Mouse (Mus musculus) c-Kit-positive CD71-positive TER-119-positive erythroid progenitor cells, embryonic 14.5 days (primary cell): ENCODE results near the gene Coa3.
"Not testable (repeated sequence)": the region's sequence is repeated elsewhere in the genome, so short reads cannot be mapped to it uniquely, and the experiment has no call there.

Experiments used
- DNase-seq: peaks from one replicate; pipeline ENCODE4 v3.0.0-alpha.2; 2013; ENCODE audit warnings: low spot score

The Coa3 gene

GRCm38 (mm10) chr11:101278223-101279192 lies at the start of gene Coa3, which contains the start of gene Cntd1:
TSS of gene Coa3 (minus strand) at chr11:101279114.
TSS of gene Cntd1 (plus strand) at chr11:101279012.
- DNase-seq: peak; percentile 79

- no peak for DNase-seq
Measured at GRCm38 (mm10) chr11:101327311-101327710, 48.4 kb upstream of the Coa3 start.

GRCm38 (mm10) chr11:101326147-101326546 lies 47.2 kb upstream of the Coa3 start:
- no peak for DNase-seq

GRCm38 (mm10) chr11:101325201-101325600 lies 46.3 kb upstream of the Coa3 start:
- DNase-seq: not testable (repeated sequence)

- no peak for DNase-seq
Measured at GRCm38 (mm10) chr11:101324763-101325162, 45.8 kb upstream of the Coa3 start, which contains the start of gene Aoc2. TSS of gene Aoc2 (plus strand) at chr11:101325063.

- peak; percentile 39 for DNase-seq
Measured at GRCm38 (mm10) chr11:101323609-101324008, 44.7 kb upstream of the Coa3 start.

GRCm38 (mm10) chr11:101316501-101316917 lies 37.6 kb upstream of the Coa3 start:
- peak; percentile 50 for DNase-seq

GRCm38 (mm10) chr11:101315665-101316500 lies 37.0 kb upstream of the Coa3 start, which contains the start of gene Psme3:
TSS of gene Psme3 (plus strand) at chr11:101316213.
- peak; percentile 94 for DNase-seq

- no peak for DNase-seq
Measured at GRCm38 (mm10) chr11:101315082-101315650, 36.3 kb upstream of the Coa3 start.

- DNase-seq: no peak
Measured at GRCm38 (mm10) chr11:101314567-101314966, 35.7 kb upstream of the Coa3 start.

- DNase-seq: no peak
Measured at GRCm38 (mm10) chr11:101312150-101312549, 33.2 kb upstream of the Coa3 start.

- no peak for DNase-seq
Measured at GRCm38 (mm10) chr11:101311083-101311482, 32.2 kb upstream of the Coa3 start.

- no peak for DNase-seq
Measured at GRCm38 (mm10) chr11:101307744-101308143, 28.8 kb upstream of the Coa3 start.

GRCm38 (mm10) chr11:101302004-101302798 lies 23.3 kb upstream of the Coa3 start, which contains the start of gene Becn1:
TSS of gene Becn1 (minus strand) at chr11:101302286.
- DNase-seq: peak; percentile 94

GRCm38 (mm10) chr11:101301299-101302003 lies 22.5 kb upstream of the Coa3 start:
- no peak for DNase-seq

- peak; percentile 46 for DNase-seq
Measured at GRCm38 (mm10) chr11:101300881-101301280, 22.0 kb upstream of the Coa3 start.

GRCm38 (mm10) chr11:101295191-101295590 lies 16.3 kb upstream of the Coa3 start:
- DNase-seq: no peak

GRCm38 (mm10) chr11:101291231-101291630 lies 12.3 kb upstream of the Coa3 start:
- no peak for DNase-seq

- DNase-seq: no peak
Measured at GRCm38 (mm10) chr11:101287306-101287705, 8.4 kb upstream of the Coa3 start.

GRCm38 (mm10) chr11:101283805-101284204 lies 4.9 kb upstream of the Coa3 start:
- DNase-seq: no peak
